Mouse (Mus musculus): ENCODE measurements around the gene Tbrg1.

The Tbrg1 gene

GRCm38 (mm10) chr9:37628581-37628980, 28.5 kb downstream of the Tbrg1 start:
- DNase-seq, result no peak

- no peak for DNase-seq
These were observed 29.8 kb downstream of the Tbrg1 start for GRCm38 (mm10) chr9:37627263-37627662.

DNA sequence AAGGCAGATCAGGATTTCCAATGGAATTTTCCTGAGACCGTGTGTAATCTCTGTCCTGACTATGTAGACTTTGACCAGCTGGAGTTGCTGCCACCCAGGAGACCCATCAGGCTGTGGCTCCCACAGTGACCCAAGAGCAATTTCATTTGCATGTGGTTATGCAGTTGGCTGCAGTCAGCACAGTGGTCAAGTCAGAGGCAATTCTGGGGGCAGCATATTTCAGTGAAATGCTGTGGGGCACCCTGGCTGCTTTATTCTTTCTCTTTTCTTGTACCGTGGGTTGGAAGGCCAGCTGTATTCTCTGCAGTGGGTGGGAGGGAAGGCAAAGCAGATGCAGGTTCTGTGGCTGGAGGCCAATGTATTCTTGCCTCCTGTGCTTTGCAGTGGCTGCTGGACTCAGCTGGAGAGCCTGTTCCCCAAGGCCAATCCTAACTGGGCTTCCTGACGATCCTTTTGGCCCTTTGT, 31.0 kb downstream of the Tbrg1 start:
- DNase-seq, result no peak

DNA sequence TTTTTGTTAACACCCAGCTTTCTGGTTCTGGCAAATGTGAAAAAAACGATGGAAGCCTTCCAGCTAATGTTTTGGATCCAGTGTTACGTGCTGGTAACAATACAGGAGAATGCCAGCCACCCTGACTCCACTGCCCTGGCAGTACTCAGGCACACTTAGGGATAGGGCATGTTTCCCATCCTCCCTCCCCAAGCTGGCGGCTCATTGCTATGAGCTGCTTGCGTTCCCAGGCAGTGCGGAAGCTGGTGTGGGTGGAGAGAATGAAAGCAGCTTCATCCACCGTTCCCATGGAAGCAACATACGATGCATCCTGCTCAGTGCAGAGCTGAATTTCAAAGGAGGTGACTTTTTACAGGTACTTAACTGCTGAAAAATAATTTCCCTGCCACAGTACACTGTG, 31.5 kb downstream of the Tbrg1 start:
- peak; percentile 59 to 62 for DNase-seq

- no peak for DNase-seq
These were observed 32.0 kb downstream of the Tbrg1 start for GRCm38 (mm10) chr9:37625129-37625528.

DNA sequence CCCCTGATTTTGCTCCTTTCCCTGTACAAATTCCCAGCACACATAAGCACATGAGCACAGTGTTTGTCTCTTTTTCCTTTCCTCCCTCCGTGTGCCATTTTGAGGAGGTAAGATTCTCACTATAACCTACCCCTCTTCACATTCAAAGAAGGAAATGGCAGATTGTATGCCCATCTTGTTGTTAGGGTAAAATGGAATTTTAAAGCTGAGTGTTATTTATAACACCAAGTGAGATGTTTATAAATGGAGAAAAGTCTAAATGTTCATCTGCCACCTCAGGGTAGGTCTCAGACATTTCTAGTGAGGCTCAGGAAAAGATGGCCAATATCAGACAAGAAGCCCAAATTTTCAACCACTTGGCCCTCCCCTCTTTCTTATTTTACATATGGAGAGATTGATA, 32.6 kb downstream of the Tbrg1 start:
- DNase-seq, result no peak

DNA sequence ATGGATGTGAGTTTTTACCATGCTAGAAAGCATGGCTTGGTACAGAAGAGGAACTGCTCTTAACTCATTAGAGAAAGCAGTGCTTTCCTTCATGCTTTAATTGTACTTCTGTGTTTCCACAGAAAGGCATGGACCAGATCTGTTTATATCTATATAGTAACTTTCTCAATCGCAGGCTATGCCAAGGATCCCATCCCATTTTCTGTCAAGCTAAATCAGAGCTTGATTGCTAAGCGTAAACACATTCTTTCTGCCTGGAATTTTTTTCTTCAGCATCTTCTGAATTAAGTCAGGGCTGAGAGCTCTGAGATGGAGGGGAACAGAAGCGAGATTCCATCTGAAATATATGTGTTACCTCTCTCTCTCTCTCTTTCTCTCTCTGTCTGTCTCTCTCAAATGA, 33.1 kb downstream of the Tbrg1 start:
- DNase-seq, result no peak

DNA sequence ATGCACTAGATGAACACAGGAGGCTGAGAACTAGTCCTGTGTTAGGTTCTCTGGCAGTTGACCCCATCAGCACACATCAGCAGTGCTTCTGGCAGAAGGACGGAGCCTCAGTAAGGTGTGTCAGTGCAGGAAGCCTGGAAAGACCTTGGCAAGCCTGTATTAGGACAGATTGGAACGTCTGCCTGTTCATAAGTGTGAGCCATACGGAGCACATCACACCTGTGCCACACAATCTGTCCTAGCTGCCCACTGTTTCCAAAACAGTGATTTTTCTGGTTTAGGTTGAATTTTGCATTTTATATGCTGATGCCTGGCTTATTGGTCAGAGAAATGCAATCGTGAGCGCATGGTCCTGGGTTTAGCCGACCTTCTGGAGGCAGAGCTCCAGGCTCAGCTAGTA, 35.8 kb downstream of the Tbrg1 start:
- DNase-seq, result peak; percentile 76 to 77

- peak; percentile 38 to 50 for DNase-seq
These were observed 40.3 kb downstream of the Tbrg1 start for GRCm38 (mm10) chr9:37616770-37617169.

- no peak for DNase-seq
These were observed 41.9 kb downstream of the Tbrg1 start for GRCm38 (mm10) chr9:37615220-37615619.

GRCm38 (mm10) chr9:37614316-37614715, 42.8 kb downstream of the Tbrg1 start:
- peak in 1 of 2 experiments; percentile 9 for DNase-seq

DNA sequence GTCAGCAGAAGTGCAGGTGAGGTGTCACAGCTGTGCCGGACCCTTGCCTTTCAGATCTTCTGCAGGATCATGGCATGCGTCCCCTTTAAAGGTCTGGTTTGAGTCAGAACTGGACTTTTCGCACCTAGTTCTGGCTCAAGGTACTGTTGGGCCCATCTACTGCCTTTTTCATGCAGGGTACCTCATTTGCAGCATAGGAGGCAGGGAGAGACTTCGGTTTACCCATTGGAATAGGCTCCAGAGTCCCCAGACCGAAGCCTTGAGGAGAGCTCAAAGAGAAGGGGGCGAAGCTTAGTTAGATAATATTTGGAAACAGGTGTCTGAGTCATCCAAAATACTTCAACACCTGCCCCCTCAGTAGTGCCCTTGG, 43.2 kb downstream of the Tbrg1 start:
- DNase-seq, result no peak

DNA sequence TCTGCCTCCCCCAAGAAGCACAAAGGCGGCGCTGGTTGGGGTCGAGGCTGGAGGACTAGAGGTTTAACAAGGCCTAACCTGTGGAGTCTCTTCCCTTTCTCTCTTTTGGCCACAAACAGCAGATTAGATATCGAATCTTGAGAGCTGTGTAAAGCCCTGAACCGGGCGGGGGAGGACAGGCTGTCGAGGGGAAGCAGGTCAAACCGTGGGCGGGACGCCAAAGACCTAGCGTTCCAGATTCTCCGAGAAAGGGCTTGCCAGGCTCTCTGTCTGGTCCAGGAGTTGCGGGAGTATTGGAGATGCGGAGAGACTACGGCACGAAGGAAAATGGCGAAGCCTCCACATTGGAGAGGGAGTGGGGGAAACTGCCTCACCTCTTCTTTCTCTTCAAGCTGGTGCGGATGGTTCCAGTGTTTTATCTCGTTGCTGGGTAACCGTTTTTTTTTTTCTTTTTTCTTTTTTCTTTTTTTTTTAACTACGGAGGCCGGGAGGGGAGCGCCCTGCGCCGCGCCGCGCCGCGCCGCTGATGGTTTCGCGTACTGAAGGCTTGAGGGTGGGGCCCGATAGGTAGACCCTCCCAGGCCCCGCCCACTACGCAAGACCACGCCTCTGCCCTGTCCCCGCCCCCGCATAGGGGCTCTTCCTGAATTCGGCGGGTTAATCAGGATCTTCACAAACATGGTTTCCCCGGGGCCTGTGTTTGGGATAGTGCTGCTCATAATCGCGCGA, 43.8 kb downstream of the Tbrg1 start, which contains the start of gene Spa17:
Gene Spa17, minus strand, starts transcription at position 541 of the 729 bp plus-strand sequence.
- peak; percentile 87 to 89 for DNase-seq

- no peak for DNase-seq
These were observed 47.6 kb downstream of the Tbrg1 start for GRCm38 (mm10) chr9:37609558-37609957.

DNA sequence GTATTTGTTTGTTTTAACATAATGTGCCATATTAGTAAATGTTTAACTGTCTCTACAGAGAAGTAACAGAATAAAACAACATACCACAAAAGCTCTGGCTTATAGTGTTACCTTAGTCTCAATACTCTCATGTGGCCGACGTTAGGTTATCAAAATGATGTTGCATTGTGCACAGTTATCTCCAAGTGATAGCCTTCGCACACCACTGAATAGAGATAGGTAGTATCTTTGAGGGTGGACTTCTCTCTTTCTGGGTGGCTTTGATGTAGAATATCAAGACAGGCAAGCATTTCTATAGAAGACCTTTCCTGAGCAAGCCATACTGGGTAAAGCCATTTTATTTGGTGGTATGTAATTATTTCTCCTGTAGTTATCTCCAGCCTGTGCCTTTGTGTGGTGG, 52.0 kb downstream of the Tbrg1 start:
- DNase-seq, result no peak

DNA sequence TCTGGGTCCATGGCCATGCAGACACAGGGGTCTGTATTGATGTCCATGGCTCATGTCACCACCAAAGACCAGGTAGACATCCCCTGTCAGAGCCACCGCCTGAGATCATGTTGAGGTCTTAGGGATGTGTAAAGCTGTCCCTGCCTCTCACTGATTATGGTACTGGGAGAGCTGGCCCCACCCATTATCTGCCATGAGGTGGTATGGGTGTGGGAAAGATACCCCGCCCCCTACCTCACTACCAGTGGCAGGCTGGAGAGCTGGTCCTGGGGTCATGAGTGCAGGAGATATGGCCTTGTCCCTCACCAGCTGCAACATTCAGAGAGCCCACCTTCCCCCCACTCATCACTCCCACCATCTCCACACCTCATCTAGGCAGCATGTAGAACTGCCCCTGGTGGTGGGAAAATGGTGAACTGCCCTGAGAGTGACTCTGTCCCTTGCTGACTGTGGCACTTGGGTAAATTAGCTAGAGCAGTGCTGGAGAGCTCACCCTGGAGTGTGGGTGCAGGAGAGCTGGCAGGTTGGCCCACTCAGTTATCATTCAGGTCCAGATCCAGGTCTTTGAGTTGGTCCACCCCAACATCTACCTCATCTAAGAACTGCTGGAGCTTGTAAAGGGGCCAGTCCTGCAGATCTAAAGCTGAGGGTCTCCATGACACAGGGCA, 56.4 kb downstream of the Tbrg1 start:
- DNase-seq, result no peak
